Mouse (Mus musculus): ENCODE results near the gene Ppp1r3c. TPM values are rescaled to one million over a fixed set of nuclear protein-coding genes. Genes with fewer than 3 reads are reported as not detected.

Gene Ppp1r3c
- total and polyA plus RNA-seq, 2 experiments from 2014 or later: 8.4 to 26.7 TPM

- 90% methylated on average over 11 of the region's 11 CpGs for WGBS
- TF ChIP-seq CTCF (IDR thresholded peaks at IDR 0.05): no peak
- Histone ChIP-seq H3K4me3 (ENCODE audit: low read depth, low read length) (no peak overlapping the region), H3K9me3 (ENCODE audit: low read length) (no peaks in the 10 kb centered on the region), H3K27me3 (ENCODE audit: insufficient read depth, low read length) (no peaks in the 10 kb centered on the region), H3K27ac (ENCODE audit: low read depth, low read length) (no peak overlapping the region), H3K36me3 (ENCODE audit: insufficient read depth, low read length) (no peaks in the 10 kb centered on the region), H3K9ac (replicated peaks; ENCODE audit: low read length, poor library complexity, severe bottlenecking) (no peak overlapping the region), H3K4me2 (ENCODE audit: low read depth, low read length, poor library complexity, severe bottlenecking) (no peak overlapping the region), H3K4me1 (ENCODE audit: insufficient read depth, low read length) (peaks cover 7% of the 10 kb centered on the region; the same call in 1 of the 2 replicates)
- DNase-seq (ENCODE audit: low spot score): no peak
- ATAC-seq (ENCODE audit: low FRiP score): no peak
Observed at GRCm38 (mm10) chr19:36686016-36686415, 50.4 kb downstream of the Ppp1r3c start.

- H3K9ac ChIP-seq (replicated peaks; ENCODE audit: low read length, poor library complexity, severe bottlenecking): no peak overlapping the region
- no peak overlapping the region for H3K4me2 ChIP-seq (ENCODE audit: low read depth, low read length, poor library complexity, severe bottlenecking)
- no peak overlapping the region for H3K4me3 ChIP-seq (ENCODE audit: low read depth, low read length)
- TF ChIP-seq CTCF (IDR thresholded peaks at IDR 0.05): no peak
- H3K27me3 ChIP-seq (ENCODE audit: insufficient read depth, low read length): no peaks in the 10 kb centered on the region
- ATAC-seq (ENCODE audit: low FRiP score) (no peak), DNase-seq (ENCODE audit: low spot score) (no peak)
- H3K4me1 ChIP-seq (ENCODE audit: insufficient read depth, low read length): no peaks in the 10 kb centered on the region; the same call in 1 of the 2 replicates
- no peaks in the 10 kb centered on the region for H3K9me3 ChIP-seq (ENCODE audit: low read length)
- WGBS: 67% methylated on average over 2 of the region's 2 CpGs
- no peaks in the 10 kb centered on the region for H3K36me3 ChIP-seq (ENCODE audit: insufficient read depth, low read length)
- H3K27ac ChIP-seq (ENCODE audit: low read depth, low read length): no peak overlapping the region
Observed at GRCm38 (mm10) chr19:36682560-36682959, 53.9 kb downstream of the Ppp1r3c start.

Other genes with a start within 250 kb of the Ppp1r3c start
- gene Hectd2, start 182.0 kb downstream of the Ppp1r3c start, total RNA-seq (2014; rRNA removed): 31.2 and 31.7 TPM in 2 replicates
- gene Hectd2, start 182.0 kb downstream of the Ppp1r3c start, polyA plus RNA-seq (2015; fragmentation: Nextera tagmentation; extraction: Ambion mirVana): 6.1 and 8.1 TPM in 2 replicates
- 181 and 215 TPM in 2 replicates for gene Tnks2, start 97.6 kb upstream of the Ppp1r3c start, total RNA-seq (2014; rRNA removed)
- 25.4 and 27.2 TPM in 2 replicates for gene Tnks2, start 97.6 kb upstream of the Ppp1r3c start, polyA plus RNA-seq (2015; fragmentation: Nextera tagmentation; extraction: Ambion mirVana)
- 30.4 and 36.0 TPM in 2 replicates for gene Fgfbp3, start 183.0 kb upstream of the Ppp1r3c start, total RNA-seq (2014; rRNA removed)
- 28.7 and 30.5 TPM in 2 replicates for gene Fgfbp3, start 183.0 kb upstream of the Ppp1r3c start, polyA plus RNA-seq (2015; fragmentation: Nextera tagmentation; extraction: Ambion mirVana)
- 16.4 and 24.4 TPM in 2 replicates for gene Btaf1, start 189.4 kb upstream of the Ppp1r3c start, total RNA-seq (2014; rRNA removed)
- gene Btaf1, start 189.4 kb upstream of the Ppp1r3c start, polyA plus RNA-seq (2015; fragmentation: Nextera tagmentation; extraction: Ambion mirVana): 2.9 and 3.5 TPM in 2 replicates